Mouse (Mus musculus) myocyte (in vitro differentiated cells): ENCODE measurements around the gene Acsbg2. TPM values are rescaled to one million over a fixed set of nuclear protein-coding genes. Genes with fewer than 3 reads are reported as not detected.

Experiments
- H3K27me3 ChIP-seq: one replicate; pipeline ENCODE4 v1.6.1; 2011; ENCODE audit not compliant: control insufficient read depth, insufficient read depth, insufficient read length
- H3K36me3 ChIP-seq: one replicate; pipeline ENCODE4 v1.6.1; 2011; ENCODE audit not compliant: control insufficient read depth, insufficient read depth
- H3K4me2 ChIP-seq: one replicate; pipeline ENCODE4 v1.6.1; 2011; ENCODE audit warnings: low read depth, control low read depth
- H3K4me3 ChIP-seq: one replicate; pipeline ENCODE4 v1.5.1; 2011; ENCODE audit warnings: mild to moderate bottlenecking, control low read depth, moderate library complexity
- H3K79me2 ChIP-seq: one replicate; pipeline ENCODE4 v1.6.1; 2011; ENCODE audit not compliant: control insufficient read depth, insufficient read depth
- H3ac ChIP-seq: one replicate; pipeline ENCODE4 v1.6.1; 2011; ENCODE audit not compliant: control insufficient read depth, insufficient read length
- CEBPB ChIP-seq: IDR thresholded peaks from 2 replicates; pipeline ENCODE4 v1.6.1; 2011; ENCODE audit warnings: mild to moderate bottlenecking, moderate library complexity; ENCODE audit not compliant: poor library complexity, insufficient read depth, severe bottlenecking
- E2F4 ChIP-seq: IDR thresholded peaks from one replicate; pipeline ENCODE4 v1.6.1; 2011; ENCODE audit warnings: mild to moderate bottlenecking, control low read depth, moderate library complexity; ENCODE audit not compliant: insufficient read depth
- MAX ChIP-seq: IDR thresholded peaks from one replicate; pipeline ENCODE4 v1.6.1; 2011; ENCODE audit warnings: low read depth, mild to moderate bottlenecking, control low read depth
- MYOD1 ChIP-seq, 3 experiments: IDR thresholded peaks; one replicate each; pipeline ENCODE4 v1.6.1; 2011; ENCODE audit warnings: control low read depth in 2 of 3, low read depth in 2 of 3, mild to moderate bottlenecking in 2 of 3, moderate library complexity in 1 of 3; ENCODE audit not compliant: insufficient read length in 2 of 3, control insufficient read depth in 1 of 3
- MYOG ChIP-seq, 3 experiments: IDR thresholded peaks; one replicate each; pipeline ENCODE4 v1.6.1; 2011; ENCODE audit warnings: control low read depth in 2 of 3, low read depth in 2 of 3, mild to moderate bottlenecking in 2 of 3; ENCODE audit not compliant: insufficient read length in 2 of 3, control insufficient read depth in 1 of 3, insufficient read depth in 1 of 3
- POLR2A ChIP-seq: IDR thresholded peaks from one replicate; pipeline ENCODE4 v1.6.1; 2011; ENCODE audit warnings: low read depth, mild to moderate bottlenecking, control low read depth, moderate library complexity; ENCODE audit not compliant: insufficient read length
- POLR2AphosphoS2 ChIP-seq: IDR thresholded peaks from one replicate; pipeline ENCODE4 v1.6.1; 2011; ENCODE audit warnings: low read depth, control low read depth; ENCODE audit not compliant: insufficient read length
- REST ChIP-seq: IDR thresholded peaks from one replicate; pipeline ENCODE4 v1.6.1; 2011; ENCODE audit warnings: mild to moderate bottlenecking, control low read depth, moderate library complexity; ENCODE audit not compliant: insufficient read depth, insufficient read length
- SRF ChIP-seq: IDR thresholded peaks from one replicate; pipeline ENCODE4 v1.6.1; 2011; ENCODE audit warnings: low read depth; ENCODE audit not compliant: control insufficient read depth, insufficient read length
- TCF12 ChIP-seq: IDR thresholded peaks from one replicate; pipeline ENCODE4 v1.6.1; 2011; ENCODE audit warnings: mild to moderate bottlenecking, control low read depth; ENCODE audit not compliant: poor library complexity, insufficient read depth, severe bottlenecking
- TCF3 ChIP-seq: IDR thresholded peaks from one replicate; pipeline ENCODE4 v1.6.1; 2011; ENCODE audit warnings: low read depth, control low read depth; ENCODE audit not compliant: insufficient read length
- USF1 ChIP-seq: IDR thresholded peaks from one replicate; pipeline ENCODE4 v1.6.1; 2011; ENCODE audit warnings: low read depth, mild to moderate bottlenecking, control low read depth, moderate library complexity
- polyA plus RNA-seq: library from polyadenylated mRNA; unstranded; fragments of >200 nt; fragmentation: generic; extraction: Trizol; gene quantifications from one replicate; pipeline ENCODE4 v1.2.1, GENCODE M21; 2012; ENCODE audit warnings: missing spikeins

Gene Acsbg2
- polyA plus RNA-seq, 1 experiment, result not detected

DNA sequence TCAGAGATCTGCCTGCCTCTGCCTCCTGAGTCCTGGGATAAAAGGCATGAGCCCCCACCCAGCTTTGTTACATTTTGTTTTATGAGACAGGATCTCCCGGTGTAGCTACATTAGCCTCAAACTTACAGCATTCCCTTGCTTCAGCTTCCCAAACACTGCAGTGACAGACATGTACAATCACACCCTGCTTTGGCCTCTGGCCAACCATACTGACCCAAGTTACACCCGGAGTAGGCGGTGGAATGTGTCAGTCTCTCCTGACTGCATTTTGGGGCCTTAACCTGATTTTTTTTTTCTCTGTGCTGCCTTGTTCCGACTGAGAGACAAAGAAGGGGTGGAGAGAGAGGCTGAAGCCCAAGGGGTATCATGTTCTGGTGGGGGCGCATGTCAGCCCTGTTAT is 10.1 kb upstream of the Acsbg2 start:
- Histone ChIP-seq H3ac (no peak overlapping the region), H3K36me3 (no peaks in the 10 kb centered on the region), H3K27me3 (no peaks in the 10 kb centered on the region), H3K4me3 (no peak overlapping the region), H3K4me2 (no peak overlapping the region), H3K79me2 (no peaks in the 10 kb centered on the region)
- TF ChIP-seq MYOD1 (IDR thresholded peaks at IDR 0.05; ENCODE audit: control insufficient read depth in 1 of 3, insufficient read length in 2 of 3, low read depth in 2 of 3), result no peak
- TF ChIP-seq POLR2AphosphoS2, result no peak
- no peak for TF ChIP-seq MAX
- TF ChIP-seq USF1, result no peak
- TF ChIP-seq REST, result no peak
- no peak for TF ChIP-seq TCF12
- TF ChIP-seq E2F4, result no peak
- no peak for TF ChIP-seq CEBPB
- no peak for TF ChIP-seq TCF3
- TF ChIP-seq MYOG (IDR thresholded peaks at IDR 0.05; ENCODE audit: control insufficient read depth in 1 of 3, insufficient read depth in 1 of 3, insufficient read length in 2 of 3, low read depth in 2 of 3), result no peak
- TF ChIP-seq SRF, result no peak
- no peak for TF ChIP-seq POLR2A

DNA sequence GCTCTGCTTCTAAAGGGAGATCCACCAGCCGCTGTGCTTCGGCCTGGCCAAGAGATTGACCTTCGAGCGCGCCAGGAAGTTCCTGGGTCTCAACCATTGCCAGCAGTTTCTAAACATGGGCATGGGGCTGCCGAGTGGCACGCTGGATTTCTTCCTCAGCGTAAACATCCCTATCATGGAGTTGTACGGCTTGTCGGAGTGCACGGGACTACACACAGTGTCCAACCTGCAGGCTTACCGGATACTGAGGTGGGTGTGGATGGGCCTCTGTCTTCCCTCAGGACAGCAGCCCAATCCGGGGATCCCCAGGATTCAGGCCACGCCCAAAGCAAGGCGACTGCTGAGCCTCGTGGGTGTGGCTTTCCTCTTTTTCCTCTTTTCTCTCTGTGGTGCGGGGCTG is 9.4 kb upstream of the Acsbg2 start:
- H3K27me3 ChIP-seq, result no peaks in the 10 kb centered on the region
- no peak overlapping the region for H3K4me2 ChIP-seq
- H3K36me3 ChIP-seq, result no peaks in the 10 kb centered on the region
- H3K4me3 ChIP-seq, result no peak overlapping the region
- no peaks in the 10 kb centered on the region for H3K79me2 ChIP-seq
- no peak overlapping the region for H3ac ChIP-seq
- no peak for TF ChIP-seq TCF12
- no peak for TF ChIP-seq MYOG (IDR thresholded peaks at IDR 0.05; ENCODE audit: control insufficient read depth in 1 of 3, insufficient read depth in 1 of 3, insufficient read length in 2 of 3, low read depth in 2 of 3)
- no peak for TF ChIP-seq REST

GRCm38 (mm10) chr17:56877426-56877825 is 3.2 kb upstream of the Acsbg2 start:
- Histone ChIP-seq H3K4me3 (no peak overlapping the region), H3ac (no peak overlapping the region)

GRCm38 (mm10) chr17:56876981-56877380 is 2.7 kb upstream of the Acsbg2 start:
- TF ChIP-seq E2F4, result no peak
- no peak for TF ChIP-seq REST
- no peak for TF ChIP-seq CEBPB
- TF ChIP-seq MAX, result no peak
- TF ChIP-seq SRF, result no peak
- no peak overlapping the region for H3K4me2 ChIP-seq
- H3K27me3 ChIP-seq, result no peaks in the 10 kb centered on the region
- no peaks in the 10 kb centered on the region for H3K36me3 ChIP-seq
- H3ac ChIP-seq, result no peak overlapping the region
- H3K79me2 ChIP-seq, result no peaks in the 10 kb centered on the region
- H3K4me3 ChIP-seq, result no peak overlapping the region

More at GRCm38 (mm10) chr17:56877426-56877825, 3.2 kb upstream of the Acsbg2 start:
- H3K27me3 ChIP-seq, result no peaks in the 10 kb centered on the region
- TF ChIP-seq MAX (no peak), SRF (no peak), E2F4 (no peak), MYOG (IDR thresholded peaks at IDR 0.05; ENCODE audit: control insufficient read depth in 1 of 3, insufficient read depth in 1 of 3, insufficient read length in 2 of 3, low read depth in 2 of 3) (no peak), CEBPB (no peak), USF1 (no peak), POLR2AphosphoS2 (no peak), REST (no peak), TCF3 (no peak), MYOD1 (IDR thresholded peaks at IDR 0.05; ENCODE audit: control insufficient read depth in 1 of 3, insufficient read length in 2 of 3, low read depth in 2 of 3) (no peak), TCF12 (no peak), POLR2A (no peak)
- H3K79me2 ChIP-seq, result no peaks in the 10 kb centered on the region
- no peak overlapping the region for H3K4me2 ChIP-seq
- no peaks in the 10 kb centered on the region for H3K36me3 ChIP-seq

GRCm38 (mm10) chr17:56876465-56876864 is 2.2 kb upstream of the Acsbg2 start:
- TF ChIP-seq TCF12, result no peak
- no peak for TF ChIP-seq MYOD1 (IDR thresholded peaks at IDR 0.05; ENCODE audit: control insufficient read depth in 1 of 3, insufficient read length in 2 of 3, low read depth in 2 of 3)
- TF ChIP-seq REST, result no peak

DNA sequence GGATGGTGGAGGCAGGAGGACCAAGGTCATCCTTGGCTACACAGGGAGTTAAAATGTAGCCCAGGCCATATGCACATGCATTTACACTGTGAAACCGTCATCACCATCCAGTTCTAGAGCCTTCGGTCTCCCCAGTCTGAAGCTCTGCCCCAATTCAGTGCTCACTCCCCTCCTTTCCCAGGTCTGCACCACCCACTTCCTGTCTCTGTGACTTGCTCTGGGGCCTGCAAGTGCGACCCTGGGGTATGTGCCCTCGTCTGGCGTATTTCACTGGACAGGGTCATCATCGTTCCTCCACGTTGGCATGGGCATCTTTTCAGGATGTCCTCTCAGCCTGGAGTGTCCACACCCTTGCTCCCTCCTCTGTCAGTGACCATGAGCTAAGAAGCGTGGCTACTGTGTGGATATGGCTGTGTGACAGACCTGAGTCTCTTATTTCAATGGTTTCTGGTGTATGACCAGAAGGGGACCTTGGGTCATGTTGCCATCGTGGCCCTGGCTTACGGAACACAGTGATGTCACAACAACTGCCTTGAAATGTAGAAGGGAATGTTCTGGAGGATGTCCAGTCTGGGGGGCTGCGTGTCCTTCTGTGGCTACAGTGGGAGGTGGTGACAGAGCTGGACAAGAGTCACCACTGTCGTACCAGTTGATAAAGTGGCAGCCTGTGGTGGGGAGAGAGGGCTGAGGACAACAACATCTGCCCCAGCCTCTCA is 847 bp upstream of the Acsbg2 start, which contains the start of gene 1700061G19Rik:
Gene 1700061G19Rik, plus strand, starts transcription at position 542 of the 716 bp plus-strand sequence.
- H3K79me2 ChIP-seq, result no peaks in the 10 kb centered on the region
- H3ac ChIP-seq, result no peak within 1 kb of the TSS
- no peak within 1 kb of the TSS for H3K4me3 ChIP-seq
- no peaks in the 10 kb centered on the region for H3K36me3 ChIP-seq
- no peaks in the 10 kb centered on the region for H3K27me3 ChIP-seq
- TF ChIP-seq USF1 (no peak), E2F4 (no peak), POLR2AphosphoS2 (no peak), MYOD1 (IDR thresholded peaks at IDR 0.05; ENCODE audit: control insufficient read depth in 1 of 3, insufficient read length in 2 of 3, low read depth in 2 of 3) (no peak), POLR2A (no peak), SRF (no peak), MAX (no peak), CEBPB (no peak), REST (no peak), MYOG (IDR thresholded peaks at IDR 0.05; ENCODE audit: control insufficient read depth in 1 of 3, insufficient read depth in 1 of 3, insufficient read length in 2 of 3, low read depth in 2 of 3) (no peak), TCF3 (no peak), TCF12 (no peak)
- H3K4me2 ChIP-seq, result no peak within 1 kb of the TSS

More at GRCm38 (mm10) chr17:56876465-56876864, 2.2 kb upstream of the Acsbg2 start:
- H3ac ChIP-seq, result no peak overlapping the region
- no peak overlapping the region for H3K4me3 ChIP-seq
- H3K4me2 ChIP-seq, result no peak overlapping the region
- H3K79me2 ChIP-seq, result no peaks in the 10 kb centered on the region
- H3K27me3 ChIP-seq, result no peaks in the 10 kb centered on the region
- no peaks in the 10 kb centered on the region for H3K36me3 ChIP-seq
